Mouse (Mus musculus) ES-Bruce4 (cell line): ENCODE data around the gene Il21r. TPM values are rescaled to one million over a fixed set of nuclear protein-coding genes. Genes with fewer than 3 reads are reported as not detected.

Experiments
- H3K27ac ChIP-seq: 2 replicates; pipeline ENCODE4 v1.5.1; 2012; ENCODE audit warnings: low read length, inconsistent platforms; ENCODE audit not compliant: insufficient read depth
- H3K27me3 ChIP-seq: 2 replicates; pipeline ENCODE4 v1.6.1; 2012; ENCODE audit warnings: mild to moderate bottlenecking, low read length, inconsistent platforms; ENCODE audit not compliant: control insufficient read depth, poor library complexity, insufficient read depth, severe bottlenecking
- H3K36me3 ChIP-seq: 2 replicates; pipeline ENCODE4 v1.6.1; 2012; ENCODE audit warnings: inconsistent platforms, mild to moderate bottlenecking, low read length, moderate library complexity; ENCODE audit not compliant: control insufficient read depth, poor library complexity, insufficient read depth, severe bottlenecking
- H3K4me1 ChIP-seq: one replicate; pipeline ENCODE4 v1.8.1; 2011; ENCODE audit warnings: low read length; ENCODE audit not compliant: control insufficient read depth, insufficient read depth
- H3K4me3 ChIP-seq: 2 replicates; pipeline ENCODE4 v1.5.1; 2011; ENCODE audit warnings: low read depth, mild to moderate bottlenecking, low read length
- H3K9ac ChIP-seq: 2 replicates; pipeline ENCODE4 v1.6.1; 2012; ENCODE audit warnings: low read depth, mild to moderate bottlenecking, inconsistent platforms; ENCODE audit not compliant: poor library complexity, severe bottlenecking
- H3K9me3 ChIP-seq: replicated peaks from 2 replicates; pipeline ENCODE4 v1.6.1; 2012; ENCODE audit warnings: mild to moderate bottlenecking, low read length, inconsistent platforms; ENCODE audit not compliant: control insufficient read depth, poor library complexity, insufficient read depth, severe bottlenecking
- CTCF ChIP-seq: IDR thresholded peaks from one replicate; pipeline ENCODE4 v1.8.1; 2011; ENCODE audit warnings: low read depth, low read length
- EP300 ChIP-seq: IDR thresholded peaks from 2 replicates; pipeline ENCODE4 v1.6.1; 2011; ENCODE audit warnings: low read depth, low read length; ENCODE audit not compliant: insufficient read depth
- POLR2A ChIP-seq: IDR thresholded peaks from one replicate; pipeline ENCODE4 v1.8.1; 2011; ENCODE audit warnings: low read length; ENCODE audit not compliant: insufficient read depth
- polyA plus RNA-seq: library from polyadenylated mRNA; stranded (reverse); fragments of >200 nt; gene quantifications from 2 replicates; pipeline ENCODE4 v1.2.4, GENCODE M21; 2011; ENCODE audit warnings: low read depth; ENCODE audit not compliant: missing spikeins, insufficient read depth, insufficient read length

The Il21r gene
- polyA plus RNA-seq, 1 experiment, result not detected

DNA sequence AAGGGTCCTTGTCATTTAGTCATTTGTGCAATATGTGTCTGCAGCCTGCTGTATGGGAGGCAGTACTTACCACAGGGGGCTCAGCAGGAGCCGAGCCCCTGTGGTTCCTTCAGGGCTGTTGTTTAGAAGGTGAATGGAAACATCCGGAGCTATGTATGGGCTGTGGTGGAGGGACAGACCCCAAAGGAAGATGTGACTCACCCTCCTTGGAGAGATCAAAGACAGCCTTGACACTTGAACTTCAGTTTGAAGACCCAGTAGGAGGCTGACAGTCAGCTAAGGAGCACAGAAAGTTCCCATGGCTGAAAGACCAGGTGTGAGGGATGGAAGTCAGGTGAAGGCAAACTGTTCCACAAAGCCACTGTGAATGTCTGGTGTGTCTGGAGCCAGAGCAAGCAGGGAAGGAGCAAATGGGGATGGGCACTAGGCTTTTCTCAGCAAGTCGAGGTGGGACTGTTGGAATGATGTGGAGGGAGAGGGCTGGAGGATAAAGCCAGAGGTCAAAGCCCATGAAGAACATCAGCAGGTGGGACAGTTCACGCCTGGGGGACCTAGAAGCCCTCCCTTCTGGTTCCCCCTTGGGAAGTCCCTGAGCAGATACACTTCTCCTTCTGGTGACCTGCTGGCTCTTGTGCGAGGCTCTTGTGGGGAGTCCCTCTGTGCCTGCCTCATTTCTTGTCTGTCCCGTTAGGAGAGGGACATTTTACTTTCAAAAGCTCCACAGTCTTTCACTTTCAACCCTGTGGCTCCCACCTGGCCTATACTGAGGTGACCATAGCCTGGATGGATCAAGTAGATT is 4.4 kb downstream of the Il21r start:
- no peak overlapping the region for H3K27ac ChIP-seq

DNA sequence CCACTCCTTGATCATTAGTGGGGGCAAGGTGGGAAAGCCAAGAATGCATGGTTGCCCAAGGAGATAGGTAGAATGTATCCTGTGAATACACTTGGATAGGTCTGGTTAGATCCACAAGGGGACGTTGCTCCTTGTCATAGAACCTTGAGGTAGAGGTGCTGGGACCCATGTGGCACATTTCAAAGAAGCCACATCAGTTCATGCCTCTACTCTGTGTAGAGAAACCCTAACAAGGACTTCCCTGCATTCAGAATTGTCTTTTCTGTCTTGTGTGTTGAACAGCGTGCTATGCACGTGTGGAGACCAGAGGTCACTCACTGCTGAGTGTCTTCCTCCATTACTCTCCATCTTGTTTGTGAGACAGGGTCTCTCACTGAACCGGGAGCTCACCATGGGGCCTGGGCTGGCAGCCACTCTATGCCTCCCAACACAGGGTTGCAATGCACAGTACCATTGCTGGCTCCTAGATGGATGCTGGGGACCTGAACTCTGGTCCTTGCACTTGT is 5.0 kb downstream of the Il21r start:
- Histone ChIP-seq H3K9ac (no peak overlapping the region), H3K4me1 (no peaks in the 10 kb centered on the region), H3K27ac (no peak overlapping the region), H3K36me3 (no peaks in the 10 kb centered on the region), H3K4me3 (no peak overlapping the region), H3K9me3 (no peaks in the 10 kb centered on the region), H3K27me3 (no peaks in the 10 kb centered on the region)
- no peak for TF ChIP-seq EP300
- TF ChIP-seq POLR2A, result no peak
- no peak for TF ChIP-seq CTCF

More for the DNA sequence above, 4.4 kb downstream of the Il21r start:
- Histone ChIP-seq H3K9me3 (no peaks in the 10 kb centered on the region), H3K9ac (no peak overlapping the region), H3K4me1 (no peaks in the 10 kb centered on the region), H3K27me3 (no peaks in the 10 kb centered on the region), H3K36me3 (no peaks in the 10 kb centered on the region), H3K4me3 (no peak overlapping the region)
- TF ChIP-seq POLR2A (no peak), CTCF (no peak), EP300 (no peak)

DNA sequence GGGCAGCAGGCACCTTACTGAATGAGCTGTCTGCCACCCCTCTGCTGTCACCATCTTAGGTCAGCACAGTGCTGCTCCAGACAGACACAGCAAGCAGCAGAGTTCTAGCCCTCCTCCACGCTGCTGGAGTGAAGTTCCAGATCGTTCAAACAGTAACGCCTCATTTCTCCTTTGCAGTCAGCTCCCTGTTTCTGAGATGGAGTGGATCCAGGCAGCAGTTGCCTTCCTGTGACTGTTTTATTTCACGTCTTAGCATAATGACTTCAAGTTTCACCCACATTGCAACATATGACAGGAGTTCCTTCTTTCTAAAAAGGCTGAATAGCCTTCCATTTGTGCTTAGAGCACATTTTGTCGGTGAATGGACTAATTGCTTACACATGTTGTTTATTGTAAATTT is 10.3 kb downstream of the Il21r start:
- H3K4me1 ChIP-seq, result no peaks in the 10 kb centered on the region
- no peak overlapping the region for H3K4me3 ChIP-seq
- TF ChIP-seq CTCF (no peak), EP300 (no peak), POLR2A (no peak)
- H3K36me3 ChIP-seq, result no peaks in the 10 kb centered on the region
- H3K27ac ChIP-seq, result no peak overlapping the region
- H3K9ac ChIP-seq, result no peak overlapping the region
- no peaks in the 10 kb centered on the region for H3K27me3 ChIP-seq
- no peaks in the 10 kb centered on the region for H3K9me3 ChIP-seq

DNA sequence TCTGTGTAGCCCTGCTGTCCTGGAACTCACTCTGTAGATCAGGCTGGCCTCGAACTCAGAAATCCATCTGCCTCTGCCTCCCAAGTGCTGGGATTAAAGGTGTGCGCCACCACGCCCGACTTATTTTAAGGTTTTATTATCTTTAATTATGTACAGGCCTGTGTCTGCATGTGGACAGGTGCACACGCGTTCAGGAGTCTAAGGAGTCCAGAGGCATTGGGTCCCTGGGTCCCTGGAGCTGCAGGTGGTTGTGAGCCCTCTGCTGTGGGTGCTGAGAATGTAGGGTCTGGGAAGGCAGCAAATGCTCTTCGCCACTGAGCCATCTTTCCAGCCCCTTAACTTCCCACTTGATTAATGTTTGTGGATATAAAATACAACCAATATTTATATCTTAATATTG is 12.2 kb downstream of the Il21r start:
- H3K9ac ChIP-seq, result no peak overlapping the region
- TF ChIP-seq CTCF (no peak), POLR2A (no peak), EP300 (no peak)
- no peak overlapping the region for H3K27ac ChIP-seq
- no peaks in the 10 kb centered on the region for H3K4me1 ChIP-seq
- no peaks in the 10 kb centered on the region for H3K27me3 ChIP-seq
- H3K36me3 ChIP-seq, result no peaks in the 10 kb centered on the region
- no peak overlapping the region for H3K4me3 ChIP-seq
- H3K9me3 ChIP-seq, result no peaks in the 10 kb centered on the region

DNA sequence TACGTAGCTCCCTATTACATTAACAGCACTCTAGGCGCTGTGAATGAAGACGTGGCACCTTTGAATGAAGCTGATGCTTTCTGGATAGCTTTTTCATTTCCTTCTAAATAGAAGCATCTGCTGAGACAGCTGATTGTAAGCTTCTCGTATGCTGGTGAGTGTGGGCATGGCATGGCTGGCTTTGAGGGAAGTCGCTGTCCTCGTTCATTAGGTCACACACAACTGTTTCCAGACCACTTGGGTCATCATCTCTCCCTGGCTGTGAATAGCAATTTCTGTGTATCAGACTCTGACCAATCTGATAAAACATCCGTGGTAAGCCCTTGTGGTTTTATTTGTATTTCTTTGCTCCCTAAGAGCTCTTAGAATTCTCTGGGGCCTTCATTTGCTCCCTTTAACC is 14.8 kb downstream of the Il21r start:
- no peak overlapping the region for H3K9ac ChIP-seq
- TF ChIP-seq EP300, result no peak
- TF ChIP-seq POLR2A, result no peak
- TF ChIP-seq CTCF, result no peak
- H3K4me3 ChIP-seq, result no peak overlapping the region
- no peaks in the 10 kb centered on the region for H3K27me3 ChIP-seq
- H3K36me3 ChIP-seq, result no peaks in the 10 kb centered on the region
- no peaks in the 10 kb centered on the region for H3K9me3 ChIP-seq
- H3K27ac ChIP-seq, result no peak overlapping the region
- no peaks in the 10 kb centered on the region for H3K4me1 ChIP-seq

DNA sequence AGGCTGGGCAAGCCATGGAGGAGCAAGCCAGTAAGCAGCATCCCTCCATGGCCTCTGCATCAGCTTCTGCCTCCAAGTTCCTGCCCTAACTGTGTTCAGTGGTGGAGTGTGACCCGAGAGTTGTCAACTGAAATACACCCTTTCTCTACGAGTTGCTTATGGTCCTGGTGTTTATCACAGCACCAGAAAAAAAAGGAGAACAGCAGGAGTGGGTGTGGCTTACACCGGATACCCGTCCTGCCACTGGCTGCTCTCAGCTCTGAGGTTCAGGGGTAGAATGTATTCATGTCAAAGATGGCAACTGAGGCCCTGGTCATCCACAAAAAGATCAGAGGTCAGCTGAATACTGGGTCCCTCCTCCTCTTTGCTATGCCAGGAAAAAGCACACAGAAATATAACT is 16.8 kb downstream of the Il21r start:
- Histone ChIP-seq H3K27ac (no peak overlapping the region), H3K9me3 (no peaks in the 10 kb centered on the region), H3K36me3 (no peaks in the 10 kb centered on the region), H3K9ac (no peak overlapping the region), H3K27me3 (no peaks in the 10 kb centered on the region), H3K4me1 (no peaks in the 10 kb centered on the region), H3K4me3 (no peak overlapping the region)
- no peak for TF ChIP-seq EP300
- no peak for TF ChIP-seq POLR2A
- TF ChIP-seq CTCF, result no peak
